Mouse (Mus musculus) cerebellum, adult 2 months (tissue): ENCODE results near the gene Lpar3.

Experiments used
- CTCF ChIP-seq: fragments of 200-500 bp; IDR thresholded peaks from 2 replicates; pipeline ENCODE4 v1.5.1; 2011; ENCODE audit warnings: low read depth, mild to moderate bottlenecking, control low read depth, low read length, moderate library complexity, borderline replicate concordance; ENCODE audit not compliant: insufficient read depth
- POLR2A ChIP-seq: fragments of 200-500 bp; IDR thresholded peaks from 2 replicates; pipeline ENCODE4 v1.6.1; 2011; ENCODE audit warnings: low read length, control low read depth, borderline replicate concordance; ENCODE audit not compliant: insufficient read depth

- TF ChIP-seq CTCF, result no peak
- no peak for TF ChIP-seq POLR2A
These were observed 95.5 kb downstream of the Lpar3 start for GRCm38 (mm10) chr3:146316293-146316692.
